Mouse (Mus musculus): ENCODE measurements around the gene Kif26b.

- no peak for TF ChIP-seq CTCF (IDR thresholded peaks at IDR 0.05; ENCODE audit: low read depth, low read length)
- TF ChIP-seq POLR2A (IDR thresholded peaks at IDR 0.05; ENCODE audit: borderline replicate concordance, low read depth, low read length), result no peak
These were observed 218.6 kb downstream of the Kif26b start for GRCm38 (mm10) chr1:178747279-178748221.
